Mouse (Mus musculus): ENCODE measurements around the gene Tmprss4.

The Tmprss4 gene

DNA sequence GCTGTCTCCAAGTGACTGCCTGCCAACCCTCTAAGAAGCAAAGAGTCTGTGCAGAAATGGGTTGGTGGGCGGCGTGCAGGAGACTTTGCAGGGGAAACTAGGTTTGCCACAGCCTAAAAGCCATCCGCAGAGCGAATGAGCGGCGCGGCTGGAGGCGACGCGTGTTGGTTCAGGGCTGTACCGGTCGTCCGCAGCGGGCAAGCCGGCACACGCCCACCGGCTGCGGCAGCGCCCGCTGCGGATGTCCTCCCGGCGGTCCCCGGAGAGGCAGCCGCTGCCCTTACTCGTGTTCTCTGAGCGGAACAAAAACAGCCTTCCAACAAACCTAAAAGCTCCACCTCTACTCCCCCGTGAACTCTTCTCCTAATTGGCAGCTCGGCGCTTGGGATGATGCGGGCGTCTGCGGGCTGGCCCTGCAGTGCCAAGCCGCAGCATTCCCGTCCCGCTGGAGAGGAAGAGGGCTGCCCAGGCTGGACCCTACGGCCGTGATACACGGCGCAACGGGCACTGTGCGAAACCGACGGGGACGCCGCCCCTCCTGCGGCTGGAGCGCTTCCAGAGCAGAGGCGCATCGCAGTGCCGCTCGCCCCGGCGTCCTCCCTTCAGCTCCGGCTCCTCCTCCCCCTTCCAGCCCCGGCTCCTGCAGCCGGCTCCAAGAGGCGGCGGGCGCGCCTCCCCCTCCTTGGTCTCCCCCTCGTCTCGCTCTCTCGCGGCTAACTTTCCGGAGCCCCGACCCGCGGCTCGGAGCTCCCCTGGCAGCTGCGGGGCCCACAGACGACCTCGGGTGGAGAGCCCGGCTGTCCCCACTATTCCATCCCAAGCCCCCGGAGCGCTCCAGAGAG, 65.5 kb downstream of the Tmprss4 start, which contains the start of gene Scn4b:
Scn4b (plus strand) TSS at position 205 of the 842 bp plus-strand sequence.
- no peak for DNase-seq (ENCODE audit: low read depth, low spot score)

GRCm38 (mm10) chr9:45136442-45137169, 67.3 kb downstream of the Tmprss4 start:
- no peak for DNase-seq (ENCODE audit: low read depth, low spot score)

GRCm38 (mm10) chr9:45133484-45134310, 70.2 kb downstream of the Tmprss4 start:
- DNase-seq (ENCODE audit: low read depth, low spot score) = no peak

DNA sequence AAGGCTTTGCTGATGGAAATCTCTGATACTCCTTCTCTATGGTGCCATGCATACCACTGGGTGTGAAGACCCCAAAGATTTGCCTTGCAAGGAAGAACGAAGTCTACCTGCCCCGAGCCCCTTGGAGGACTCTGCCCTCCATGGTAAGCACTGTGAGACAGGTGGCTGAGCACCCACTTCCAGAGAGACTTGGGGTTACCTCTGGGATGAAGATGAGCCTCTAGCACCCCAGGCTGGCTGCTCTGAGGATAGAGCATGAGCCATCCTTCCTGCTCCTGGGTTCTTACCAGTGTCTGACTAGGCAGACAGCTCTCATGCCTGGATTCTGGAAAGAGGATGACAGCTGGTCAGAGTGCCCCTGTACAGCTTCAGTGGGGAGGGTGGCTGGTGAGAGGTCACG, 73.8 kb downstream of the Tmprss4 start:
- DNase-seq (ENCODE audit: low read depth, low spot score) = no peak

- no peak for DNase-seq (ENCODE audit: low read depth, low spot score)
These were observed 77.0 kb downstream of the Tmprss4 start for GRCm38 (mm10) chr9:45126941-45127340.

GRCm38 (mm10) chr9:45125211-45125610, 78.7 kb downstream of the Tmprss4 start:
- DNase-seq (ENCODE audit: low read depth, low spot score) = no peak

Data from retina, postnatal 7 days (tissue).